Mouse (Mus musculus) lung, embryonic 15.5 days (tissue): ENCODE results near the gene Pla2g2f. TPM values are rescaled to one million over a fixed set of nuclear protein-coding genes. Genes with fewer than 3 reads are reported as not detected.

Experiments
- ATAC-seq: fragments of 200-750 bp; cut with Nextera tagmentation; 2 replicates; pipeline ENCODE4 v1.8.0; 2017; ENCODE audit warnings: moderate number of reproducible peaks, borderline replicate concordance; ENCODE audit not compliant: low FRiP score, low TSS enrichment; ENCODE audit errors: extremely low read depth
- H3K27ac ChIP-seq: fragments of 300-500 bp; sonication (generic); 2 replicates; pipeline ENCODE4 v1.5.1; 2015; ENCODE audit warnings: moderate library complexity, mild to moderate bottlenecking, inconsistent platforms
- H3K27me3 ChIP-seq: fragments of 300-500 bp; sonication (generic); 2 replicates; pipeline ENCODE4 v1.6.1; 2015; ENCODE audit warnings: inconsistent platforms
- H3K36me3 ChIP-seq: fragments of 300-500 bp; sonication (generic); 2 replicates; pipeline ENCODE4 v1.6.1; 2015; ENCODE audit warnings: inconsistent platforms
- H3K4me1 ChIP-seq: fragments of 300-500 bp; sonication (generic); 2 replicates; pipeline ENCODE4 v1.6.1; 2015; ENCODE audit warnings: inconsistent platforms
- H3K4me2 ChIP-seq: fragments of 300-500 bp; sonication (generic); 2 replicates; pipeline ENCODE4 v1.6.1; 2015; ENCODE audit warnings: inconsistent platforms, mild to moderate bottlenecking, moderate library complexity
- H3K4me3 ChIP-seq: fragments of 300-500 bp; sonication (generic); 2 replicates; pipeline ENCODE4 v1.5.1; 2015; ENCODE audit warnings: mild to moderate bottlenecking, inconsistent platforms
- H3K9ac ChIP-seq: fragments of 300-500 bp; sonication (generic); 2 replicates; pipeline ENCODE4 v1.6.1; 2015; ENCODE audit warnings: inconsistent platforms
- H3K9me3 ChIP-seq: fragments of 300-500 bp; sonication (generic); 2 replicates; pipeline ENCODE4 v1.6.1; 2016; ENCODE audit warnings: inconsistent platforms
- WGBS: fragments of 180-500 bp; shearing (Covaris S2); methylation state at CpG from one replicate; pipeline ENCODE4 v1.1.7; 2015; 5-methylcytosine and 5-hydroxymethylcytosine counted together
- polyA plus RNA-seq: library from polyadenylated mRNA; unstranded; fragments of >200 nt; fragmentation: Nextera tagmentation; extraction: Ambion mirVana; gene quantifications from 2 replicates; pipeline ENCODE4 v1.2.1, GENCODE M21; 2015

Gene Pla2g2f
- polyA plus RNA-seq, 1 experiment from 2014 or later: not detected

- no peak overlapping the region for H3K4me3 ChIP-seq
- H3K27me3 ChIP-seq: no peaks in the 10 kb centered on the region
- H3K36me3 ChIP-seq: no peaks in the 10 kb centered on the region
- no peak overlapping the region for H3K4me2 ChIP-seq
- H3K9me3 ChIP-seq: no peaks in the 10 kb centered on the region
- H3K9ac ChIP-seq: no peak overlapping the region
- ATAC-seq: no peak
- 50% methylated on average over 7 of the region's 7 CpGs for WGBS
- peaks cover 35% of the 10 kb centered on the region for H3K4me1 ChIP-seq
- no peak overlapping the region for H3K27ac ChIP-seq
Observed at GRCm38 (mm10) chr4:138734105-138734504, 23.3 kb downstream of the Pla2g2f start.

GRCm38 (mm10) chr4:138729018-138729703, 28.3 kb downstream of the Pla2g2f start:
- Histone ChIP-seq H3K4me3 (no peak overlapping the region), H3K4me2 (no peak overlapping the region), H3K9me3 (no peaks in the 10 kb centered on the region), H3K27ac (peak overlapping the region; percentile 59; the same call in 1 of the 2 replicates), H3K4me1 (peaks cover 52% of the 10 kb centered on the region), H3K36me3 (no peaks in the 10 kb centered on the region), H3K9ac (no peak overlapping the region), H3K27me3 (no peaks in the 10 kb centered on the region)
- peak; percentile 83 for ATAC-seq
- 23% methylated on average over 9 of the region's 9 CpGs for WGBS

DNA sequence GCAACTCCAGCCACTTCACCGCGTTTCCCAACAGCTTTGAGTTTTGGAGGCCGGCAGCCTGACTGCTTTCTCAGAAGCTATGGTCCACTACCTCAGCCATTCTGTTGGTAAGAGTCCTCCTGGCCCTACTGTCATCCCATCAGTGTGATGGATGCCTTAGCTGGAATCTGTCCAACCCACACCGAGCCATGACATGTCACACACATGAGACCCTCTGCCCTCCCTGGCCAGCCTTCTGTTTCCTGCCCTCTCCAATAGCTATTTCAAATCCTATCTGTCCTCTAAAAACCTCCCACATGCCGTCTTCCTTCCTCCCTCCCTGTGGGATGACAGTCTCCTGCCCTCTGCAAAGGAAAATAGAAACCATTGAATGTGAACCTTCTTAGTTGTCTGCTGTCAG, 31.7 kb downstream of the Pla2g2f start:
- no peak overlapping the region for H3K4me2 ChIP-seq
- H3K9me3 ChIP-seq: no peaks in the 10 kb centered on the region
- H3K36me3 ChIP-seq: no peaks in the 10 kb centered on the region
- H3K4me3 ChIP-seq: no peak overlapping the region
- no peak overlapping the region for H3K9ac ChIP-seq
- peaks cover 51% of the 10 kb centered on the region for H3K4me1 ChIP-seq
- peak overlapping the region; percentile 51 for H3K27ac ChIP-seq
- peaks cover 14% of the 10 kb centered on the region; the same call in 1 of the 2 replicates for H3K27me3 ChIP-seq
- WGBS: 57% methylated on average over 5 of the region's 5 CpGs
- ATAC-seq: no peak

DNA sequence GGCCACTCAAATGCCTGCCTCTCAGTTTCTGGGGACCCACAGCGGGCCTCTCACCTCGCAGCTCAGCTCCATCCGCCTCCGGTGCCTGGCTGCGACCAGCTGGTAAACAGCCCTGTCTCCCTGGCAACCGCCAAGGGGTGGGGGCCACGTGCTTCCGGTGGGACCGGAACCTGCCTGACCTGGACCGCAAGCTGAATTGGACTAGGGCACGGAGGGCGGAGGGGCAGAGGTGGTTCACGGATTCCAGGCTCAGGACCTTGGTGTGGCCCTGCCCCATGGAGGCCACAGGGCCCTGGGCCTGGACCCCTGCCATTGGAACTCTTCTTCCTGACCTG, 32.3 kb downstream of the Pla2g2f start:
- Histone ChIP-seq H3K4me3 (peak overlapping the region; percentile 26), H3K27me3 (peaks cover 14% of the 10 kb centered on the region; the same call in 1 of the 2 replicates), H3K27ac (peak overlapping the region; percentile 51), H3K4me1 (peaks cover 51% of the 10 kb centered on the region), H3K36me3 (no peaks in the 10 kb centered on the region), H3K4me2 (peak overlapping the region; percentile 54), H3K9me3 (no peaks in the 10 kb centered on the region), H3K9ac (peak overlapping the region; percentile 23; the same call in 1 of the 2 replicates)
- peak; percentile 35; the same call in 1 of the 2 replicates for ATAC-seq
- 4% methylated on average over 13 of the region's 13 CpGs for WGBS

DNA sequence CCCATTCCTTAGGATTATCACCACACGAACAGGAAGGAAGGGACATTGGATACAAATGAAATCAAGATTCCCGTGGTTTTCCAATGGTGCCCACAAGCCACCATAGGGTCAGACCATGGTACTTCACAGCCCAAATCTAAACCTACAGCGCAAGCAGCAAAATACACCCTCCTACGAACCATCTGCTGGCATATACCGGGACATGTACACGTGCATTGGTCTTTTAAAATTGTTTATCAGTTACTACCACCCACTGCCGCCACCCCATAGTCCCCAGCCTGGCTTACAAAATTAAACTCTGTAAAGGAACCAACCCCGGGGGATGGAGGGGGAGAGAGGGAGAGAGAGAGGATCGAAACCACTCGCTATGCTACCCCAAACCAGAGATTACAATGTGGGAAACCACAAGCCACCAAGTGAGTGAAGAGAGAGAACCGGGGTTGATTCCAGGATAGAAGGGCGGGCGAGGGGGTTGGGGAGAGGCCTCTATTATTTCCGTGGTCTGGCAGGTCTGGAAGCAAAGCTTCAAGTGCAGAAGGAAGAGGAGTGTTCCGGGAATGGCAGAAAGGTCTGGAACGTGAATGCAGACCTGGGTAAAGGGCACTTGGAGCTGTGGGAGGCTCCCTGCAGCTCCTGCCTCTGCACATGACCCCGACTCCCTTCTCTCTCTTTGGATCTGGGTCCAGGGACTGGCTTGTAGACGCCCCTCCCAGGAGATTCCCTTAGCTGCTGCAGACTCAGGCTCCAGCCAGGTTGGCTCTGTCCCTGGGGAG, 32.9 kb downstream of the Pla2g2f start, which contains the start of gene Pla2g2c:
TSS of gene Pla2g2c (plus strand) at position 439 of the 773 bp plus-strand sequence.
- peaks cover 48% of the 10 kb centered on the region for H3K4me1 ChIP-seq
- peak within 1 kb of the TSS; percentile 54 for H3K4me2 ChIP-seq
- H3K9ac ChIP-seq: peak within 1 kb of the TSS; percentile 23; the same call in 1 of the 2 replicates
- H3K4me3 ChIP-seq: peak within 1 kb of the TSS; percentile 26
- H3K9me3 ChIP-seq: no peaks in the 10 kb centered on the region
- H3K27me3 ChIP-seq: peaks cover 14% of the 10 kb centered on the region; the same call in 1 of the 2 replicates
- ATAC-seq: no peak
- no peaks in the 10 kb centered on the region for H3K36me3 ChIP-seq
- 34% methylated on average over 18 of the region's 18 CpGs for WGBS
- H3K27ac ChIP-seq: peak within 1 kb of the TSS; percentile 51

DNA sequence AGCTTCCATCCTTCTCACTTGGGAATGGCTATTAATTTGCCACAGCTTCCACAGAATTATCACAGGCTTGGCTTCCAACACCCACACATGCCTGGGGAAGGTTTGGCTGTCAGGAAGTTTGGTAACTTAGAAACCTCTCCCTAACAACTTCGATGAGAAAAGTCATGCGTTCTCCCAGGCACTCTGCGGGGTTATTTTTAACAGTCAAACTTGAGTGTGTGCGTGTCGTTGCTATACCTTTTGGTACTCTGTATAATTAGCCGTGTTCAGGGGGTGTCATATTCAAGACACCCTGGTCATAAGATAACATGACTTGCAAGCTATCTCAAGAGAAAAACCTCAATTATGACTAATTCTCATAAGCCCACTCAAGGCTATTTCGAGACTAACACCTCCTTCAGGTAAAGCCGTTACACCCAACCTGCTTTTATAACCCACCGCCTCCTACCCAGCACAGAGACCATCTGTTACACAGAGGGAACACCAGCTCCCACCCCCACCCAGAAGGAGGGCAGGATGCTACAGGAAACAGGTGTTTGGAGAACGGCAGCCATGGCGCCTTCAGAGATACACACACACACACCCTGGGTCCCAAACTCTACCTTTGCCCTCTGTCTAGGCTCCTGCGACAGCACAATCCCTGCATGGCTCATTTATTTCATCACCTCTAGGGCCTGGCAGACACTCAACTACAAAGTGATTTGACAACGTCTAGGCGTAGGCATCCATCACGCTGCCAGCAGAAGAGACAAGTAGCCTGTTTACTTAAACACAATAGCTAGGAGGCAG, 33.7 kb downstream of the Pla2g2f start:
- Histone ChIP-seq H3K4me3 (no peak overlapping the region), H3K27me3 (peaks cover 14% of the 10 kb centered on the region; the same call in 1 of the 2 replicates), H3K4me1 (peaks cover 40% of the 10 kb centered on the region), H3K9ac (no peak overlapping the region), H3K4me2 (no peak overlapping the region), H3K36me3 (no peaks in the 10 kb centered on the region), H3K9me3 (no peaks in the 10 kb centered on the region), H3K27ac (no peak overlapping the region)
- ATAC-seq: no peak
- WGBS: 42% methylated on average over 15 of the region's 15 CpGs

GRCm38 (mm10) chr4:138719264-138719596, 38.2 kb downstream of the Pla2g2f start:
- WGBS: 89% methylated on average over 5 of the region's 5 CpGs
- peaks cover 14% of the 10 kb centered on the region; the same call in 1 of the 2 replicates for H3K27me3 ChIP-seq
- H3K9me3 ChIP-seq: no peaks in the 10 kb centered on the region
- H3K27ac ChIP-seq: no peak overlapping the region
- no peak for ATAC-seq
- H3K4me2 ChIP-seq: no peak overlapping the region
- peaks cover 5% of the 10 kb centered on the region for H3K4me1 ChIP-seq
- no peak overlapping the region for H3K4me3 ChIP-seq
- H3K36me3 ChIP-seq: no peaks in the 10 kb centered on the region
- H3K9ac ChIP-seq: no peak overlapping the region

GRCm38 (mm10) chr4:138718586-138719263, 38.7 kb downstream of the Pla2g2f start:
- no peak overlapping the region for H3K4me2 ChIP-seq
- peaks cover under 1% of the 10 kb centered on the region; the same call in 1 of the 2 replicates for H3K4me1 ChIP-seq
- H3K27me3 ChIP-seq: peaks cover 14% of the 10 kb centered on the region; the same call in 1 of the 2 replicates
- 67% methylated on average over 5 of the region's 5 CpGs for WGBS
- no peak for ATAC-seq
- H3K27ac ChIP-seq: no peak overlapping the region
- H3K9ac ChIP-seq: no peak overlapping the region
- no peaks in the 10 kb centered on the region for H3K9me3 ChIP-seq
- H3K36me3 ChIP-seq: no peaks in the 10 kb centered on the region
- no peak overlapping the region for H3K4me3 ChIP-seq

DNA sequence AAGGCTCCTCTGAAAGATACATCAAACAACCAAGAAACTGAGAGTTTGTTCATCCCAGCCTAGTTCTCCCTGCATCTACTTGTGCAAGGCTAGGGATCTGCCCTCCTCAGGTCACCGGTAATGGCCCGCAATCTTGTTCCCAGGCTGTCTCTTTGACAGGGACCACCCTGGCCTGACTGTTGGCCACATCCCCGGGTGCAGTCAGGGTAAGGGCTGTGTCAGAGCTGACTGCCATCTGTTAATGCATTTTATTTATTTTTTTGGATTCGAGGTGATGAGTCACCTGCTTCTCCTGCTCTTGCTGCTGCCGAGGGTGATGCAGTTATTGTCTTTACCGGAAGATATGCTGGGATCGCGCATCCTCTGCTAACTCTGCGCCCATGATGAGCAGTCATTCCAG, 40.7 kb downstream of the Pla2g2f start:
- no peak overlapping the region for H3K4me3 ChIP-seq
- no peak overlapping the region for H3K9ac ChIP-seq
- 65% methylated on average over 9 of the region's 9 CpGs for WGBS
- H3K36me3 ChIP-seq: no peaks in the 10 kb centered on the region
- no peaks in the 10 kb centered on the region for H3K9me3 ChIP-seq
- H3K27me3 ChIP-seq: 0 out of 2 replicates have a peak, but pooled peaks cover 5% of the 10 kb centered on the region
- ATAC-seq: no peak
- no peak overlapping the region for H3K27ac ChIP-seq
- no peaks in the 10 kb centered on the region for H3K4me1 ChIP-seq
- no peak overlapping the region for H3K4me2 ChIP-seq

DNA sequence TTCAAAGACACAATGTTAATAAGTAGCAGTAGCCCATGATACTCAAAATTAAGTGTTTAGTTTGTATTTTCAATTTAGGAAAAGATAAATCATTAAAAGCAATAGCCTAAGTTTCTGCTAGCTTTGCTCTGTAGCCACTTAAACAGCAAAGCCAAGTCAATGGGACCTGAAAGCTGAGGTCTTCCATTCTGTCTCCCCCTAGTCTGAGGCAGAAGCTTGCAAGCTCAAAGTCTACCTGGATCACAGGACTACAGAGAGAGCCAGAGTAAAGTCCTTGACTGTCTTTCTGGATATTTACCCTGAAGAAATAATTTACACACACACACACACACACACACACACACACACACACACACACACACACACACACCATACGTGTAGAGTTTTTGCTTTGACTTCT, 43.2 kb downstream of the Pla2g2f start:
- WGBS: 63% methylated on average over 1 of the region's 1 CpGs
- Histone ChIP-seq H3K4me2 (no peak overlapping the region), H3K4me1 (no peaks in the 10 kb centered on the region), H3K9me3 (no peaks in the 10 kb centered on the region), H3K27me3 (peaks cover 3% of the 10 kb centered on the region; the same call in 1 of the 2 replicates), H3K9ac (no peak overlapping the region), H3K27ac (no peak overlapping the region), H3K4me3 (no peak overlapping the region), H3K36me3 (no peaks in the 10 kb centered on the region)
- no peak for ATAC-seq

- no peaks in the 10 kb centered on the region for H3K9me3 ChIP-seq
- ATAC-seq: no peak
- H3K9ac ChIP-seq: no peak overlapping the region
- peaks cover 3% of the 10 kb centered on the region; the same call in 1 of the 2 replicates for H3K27me3 ChIP-seq
- no peaks in the 10 kb centered on the region for H3K36me3 ChIP-seq
- 66% methylated on average over 8 of the region's 8 CpGs for WGBS
- H3K4me1 ChIP-seq: no peaks in the 10 kb centered on the region
- no peak overlapping the region for H3K4me2 ChIP-seq
- H3K4me3 ChIP-seq: no peak overlapping the region
- H3K27ac ChIP-seq: no peak overlapping the region
Observed at GRCm38 (mm10) chr4:138712621-138713020, 44.8 kb downstream of the Pla2g2f start.
